Mouse (Mus musculus) adrenal gland, adult 18-20 months (tissue): ENCODE measurements around the gene Fgfr2. TPM values are rescaled to one million over a fixed set of nuclear protein-coding genes. Genes with fewer than 3 reads are reported as not detected.

Experiments
- DNase-seq, 2 experiments: peaks; one replicate each; pipeline ENCODE4 v3.0.0; 2021 to 2022; ENCODE audit warnings: low spot score in 2 of 2
- total RNA-seq, 2 experiments: library from RNA; stranded (reverse); gene quantifications; 1 replicate in 1 of 2; 2 replicates in 1 of 2; pipeline ENCODE4 v1.2.3; 2021

Gene Fgfr2
- total RNA-seq, 2 experiments from 2014 or later, result 294 to 308 TPM

- DNase-seq, result no peak
Measured at GRCm38 (mm10) chr7:132486403-132487178, 636.6 kb downstream of the Fgfr2 start.

GRCm38 (mm10) chr7:132484424-132484823 lies 638.7 kb downstream of the Fgfr2 start:
- no peak for DNase-seq

- DNase-seq, result no peak
Measured at GRCm38 (mm10) chr7:132480696-132481306, 642.3 kb downstream of the Fgfr2 start.

DNA sequence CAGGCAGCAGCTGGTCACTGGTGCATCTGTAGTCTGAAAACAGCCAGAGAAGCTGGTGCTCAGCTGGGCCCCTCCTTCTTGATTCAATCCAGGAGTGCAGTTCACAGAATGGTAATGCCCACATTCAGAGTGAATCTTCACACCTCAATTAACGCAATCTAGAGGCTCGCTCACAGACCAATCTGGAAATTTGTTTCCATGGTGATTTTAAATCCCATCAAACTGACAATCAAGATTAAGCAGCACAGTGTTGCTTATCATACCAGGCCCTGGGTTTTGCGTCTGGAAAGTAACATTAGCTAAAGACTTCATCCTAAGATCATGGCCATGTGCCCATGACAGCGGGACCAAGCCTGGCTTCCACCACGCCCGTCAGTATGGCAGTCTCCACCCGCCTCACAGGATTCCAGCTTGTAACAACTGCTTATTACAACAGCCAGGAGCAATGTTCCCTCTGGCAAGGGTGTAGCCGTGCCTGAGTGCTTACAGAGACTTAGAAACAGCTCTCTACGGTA lies 644.8 kb downstream of the Fgfr2 start:
- DNase-seq, result no peak

- no peak for DNase-seq
Measured at GRCm38 (mm10) chr7:132477753-132478152, 645.4 kb downstream of the Fgfr2 start.

- DNase-seq, result no peak
Measured at GRCm38 (mm10) chr7:132476491-132476890, 646.7 kb downstream of the Fgfr2 start.

- DNase-seq, result peak; percentile 66 to 71
Measured at GRCm38 (mm10) chr7:132475069-132475468, 648.1 kb downstream of the Fgfr2 start.

DNA sequence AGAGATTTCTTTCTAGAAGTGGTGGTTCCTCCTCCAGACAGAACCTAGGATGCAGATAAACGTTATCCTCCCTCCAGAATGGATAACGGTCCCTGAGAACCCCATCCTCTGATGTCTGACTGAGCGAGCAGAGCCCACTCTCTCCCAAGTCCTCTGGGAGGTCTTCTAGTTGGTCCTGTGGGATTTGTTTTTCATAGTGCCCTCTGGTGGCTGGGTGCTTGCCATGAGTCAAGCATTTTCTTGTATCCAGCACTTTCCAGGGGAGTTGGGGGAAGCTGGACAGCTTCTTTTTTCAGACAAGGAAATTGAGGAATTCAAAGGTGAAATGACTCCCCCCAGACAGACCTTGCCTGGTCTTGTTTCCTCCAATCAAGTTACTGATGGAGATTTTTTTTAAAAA lies 651.8 kb downstream of the Fgfr2 start:
- peak; percentile 45 to 50 for DNase-seq

GRCm38 (mm10) chr7:132468391-132468790 lies 654.8 kb downstream of the Fgfr2 start:
- DNase-seq, result no peak

GRCm38 (mm10) chr7:132465897-132466296 lies 657.3 kb downstream of the Fgfr2 start:
- DNase-seq, result no peak

GRCm38 (mm10) chr7:132464894-132465293 lies 658.3 kb downstream of the Fgfr2 start:
- no peak for DNase-seq

GRCm38 (mm10) chr7:132458493-132458892 lies 664.7 kb downstream of the Fgfr2 start:
- no peak for DNase-seq

DNA sequence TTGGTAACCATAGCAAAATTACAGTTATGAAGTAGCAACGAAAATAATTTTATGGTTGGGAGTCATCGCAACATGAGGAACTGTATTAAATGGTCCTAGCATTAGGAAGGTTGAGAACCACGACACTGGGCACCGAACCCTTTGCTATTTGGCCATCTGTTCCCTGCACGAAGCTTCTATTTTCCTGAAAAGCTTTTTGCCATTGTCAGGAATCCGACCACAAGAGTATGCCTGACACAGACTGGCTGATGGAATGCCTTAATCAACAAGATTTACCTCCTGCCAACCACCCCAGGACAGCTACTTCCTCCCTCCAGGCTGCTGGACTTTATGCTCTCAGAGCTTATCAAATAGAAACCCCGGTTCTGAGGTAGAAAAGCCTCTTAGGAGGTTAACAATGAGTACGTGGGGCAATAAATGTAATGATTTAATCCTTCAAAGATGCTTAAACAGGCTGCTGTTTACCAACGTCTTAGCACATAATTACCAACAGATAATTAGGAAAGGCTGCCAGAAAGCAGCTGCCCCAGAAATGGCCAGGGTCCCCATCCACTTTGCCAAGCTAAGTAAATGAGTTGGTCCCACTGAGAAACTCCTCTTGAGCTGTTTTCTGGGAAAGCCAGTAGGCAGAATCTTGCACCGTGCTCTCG lies 668.0 kb downstream of the Fgfr2 start:
- no peak for DNase-seq

- DNase-seq, result no peak
Measured at GRCm38 (mm10) chr7:132449891-132450735, 673.0 kb downstream of the Fgfr2 start.

GRCm38 (mm10) chr7:132448511-132449154 lies 674.5 kb downstream of the Fgfr2 start:
- DNase-seq, result no peak

- no peak for DNase-seq
Measured at GRCm38 (mm10) chr7:132447558-132447957, 675.6 kb downstream of the Fgfr2 start.

- DNase-seq, result no peak
Measured at GRCm38 (mm10) chr7:132446841-132447240, 676.3 kb downstream of the Fgfr2 start.

DNA sequence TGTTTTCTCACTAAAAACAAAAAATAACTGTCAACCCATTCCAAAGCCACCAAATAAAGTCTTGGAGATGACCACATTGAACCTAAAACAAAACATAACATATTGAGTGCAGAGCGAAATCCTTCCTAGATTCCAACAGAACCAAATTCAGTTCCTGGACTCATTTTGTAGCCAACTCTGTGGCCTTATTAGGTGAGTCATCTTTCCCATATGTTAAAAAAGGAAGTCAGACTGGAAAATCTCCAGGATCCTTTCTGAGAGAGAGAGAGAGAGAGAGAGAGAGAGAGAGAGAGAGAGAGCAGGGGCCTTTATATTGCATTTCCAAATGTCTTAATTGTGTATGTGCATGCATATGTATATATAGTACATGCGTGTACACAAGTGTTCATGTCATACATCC lies 678.9 kb downstream of the Fgfr2 start:
- no peak for DNase-seq

DNA sequence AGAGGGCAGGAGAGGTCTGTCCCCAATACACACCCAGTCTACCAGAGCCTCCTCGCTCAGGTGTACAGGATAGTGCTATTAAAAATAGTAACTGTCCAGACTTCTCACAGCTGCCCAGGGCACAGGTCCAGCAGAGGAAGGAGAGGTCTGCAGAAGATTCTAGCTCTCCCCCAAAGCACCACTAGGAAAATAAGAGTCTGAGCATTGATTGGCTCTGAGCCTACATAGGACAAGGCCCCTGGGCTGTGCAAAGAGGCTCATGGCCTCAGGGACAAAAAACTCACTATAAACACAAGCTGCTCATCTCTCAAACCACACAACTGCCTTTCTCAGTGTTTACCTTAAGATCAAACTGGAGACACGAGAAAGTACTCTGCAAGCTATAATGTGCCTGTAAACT lies 679.4 kb downstream of the Fgfr2 start:
- DNase-seq, result no peak

GRCm38 (mm10) chr7:132443134-132443533 lies 680.0 kb downstream of the Fgfr2 start:
- no peak for DNase-seq
